Mouse (Mus musculus): Measurements from ENCODE around the gene Rpgrip1.

DNA sequence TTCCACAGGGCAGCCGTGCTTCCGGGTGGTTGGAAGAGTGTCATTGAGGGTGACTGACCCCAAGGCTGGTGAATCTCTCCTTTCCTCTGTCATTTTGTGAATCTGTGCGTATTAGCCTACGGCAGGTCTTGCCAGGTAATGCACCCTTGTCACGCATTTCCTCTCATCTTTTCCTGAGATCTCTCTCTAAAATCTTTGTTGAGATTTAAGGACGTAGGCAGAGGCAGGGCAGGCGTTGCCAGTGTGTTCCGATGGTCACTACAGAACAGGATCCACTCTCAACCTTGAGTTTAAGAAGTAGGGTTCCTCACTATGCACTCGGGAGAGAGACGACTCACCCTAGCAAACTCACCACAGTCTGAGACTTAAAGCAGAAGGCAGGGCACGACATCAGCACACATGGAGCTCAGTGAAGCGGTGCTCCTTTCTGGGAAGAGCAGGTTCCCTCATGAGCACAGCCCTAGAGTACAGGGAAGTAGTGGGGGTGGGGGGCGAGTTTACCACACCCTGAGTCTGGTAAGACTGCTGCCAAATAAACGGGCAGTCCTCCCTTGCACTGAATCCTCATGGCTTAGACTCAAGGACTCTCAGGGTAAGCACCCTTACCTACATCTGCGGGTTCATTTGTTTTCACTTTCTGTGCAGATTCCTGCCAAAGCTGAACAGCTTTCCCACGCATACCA is 31.1 kb downstream of the Rpgrip1 start:
- TF ChIP-seq POLR2A (IDR thresholded peaks at IDR 0.05; ENCODE audit: control insufficient read depth, low read depth, low read length): no peak
- TF ChIP-seq CTCF (IDR thresholded peaks at IDR 0.05; ENCODE audit: control insufficient read depth, insufficient read depth, insufficient replicate concordance, low read depth, low read length): no peak

Measured in testis, adult 2 months (tissue).